Mouse (Mus musculus) mouse embryonic stem cell (cell line): ENCODE results near the gene Gbx2.

Source experiments
- in situ Hi-C, 2 experiments: fragments of 300-500 bp; cut with MboI; formaldehyde crosslinking; loops; 1 replicate in 1 of 2; 3 replicates in 1 of 2; pipeline ENCODE4 v1.14.3; 2019 to 2020; ENCODE audit warnings: low sequenced_read_pairs in 2 of 2, low pct_unique_long_range_greater_than_20kb in 1 of 2, mixed read lengths in 1 of 2; ENCODE audit not compliant: unreplicated experiment in 1 of 2

Gbx2 gene

DNA sequence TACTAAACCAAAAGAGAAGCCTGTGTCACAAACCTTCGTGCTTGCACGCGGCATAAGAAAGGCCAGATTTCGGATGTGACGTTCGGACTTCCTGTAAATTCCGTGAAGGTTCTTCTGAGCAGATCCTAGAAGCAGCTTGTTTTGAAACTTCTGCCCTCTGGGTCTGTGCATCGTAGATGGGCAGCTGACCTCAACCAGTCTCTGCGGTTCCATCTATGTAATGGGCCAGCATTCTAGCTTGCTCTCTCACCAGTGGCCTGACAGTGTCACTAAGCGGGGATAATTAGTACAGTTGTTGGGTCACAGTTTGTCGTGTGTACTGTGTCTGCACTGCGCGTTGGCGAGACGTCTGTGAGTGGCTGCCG, 8.6 kb upstream of the Gbx2 start:
- in situ Hi-C loops = loop anchor here (25.0 kb wide), 2 partner anchors 177 to 302 kb away; no protein-coding TSS in a partner anchor

DNA sequence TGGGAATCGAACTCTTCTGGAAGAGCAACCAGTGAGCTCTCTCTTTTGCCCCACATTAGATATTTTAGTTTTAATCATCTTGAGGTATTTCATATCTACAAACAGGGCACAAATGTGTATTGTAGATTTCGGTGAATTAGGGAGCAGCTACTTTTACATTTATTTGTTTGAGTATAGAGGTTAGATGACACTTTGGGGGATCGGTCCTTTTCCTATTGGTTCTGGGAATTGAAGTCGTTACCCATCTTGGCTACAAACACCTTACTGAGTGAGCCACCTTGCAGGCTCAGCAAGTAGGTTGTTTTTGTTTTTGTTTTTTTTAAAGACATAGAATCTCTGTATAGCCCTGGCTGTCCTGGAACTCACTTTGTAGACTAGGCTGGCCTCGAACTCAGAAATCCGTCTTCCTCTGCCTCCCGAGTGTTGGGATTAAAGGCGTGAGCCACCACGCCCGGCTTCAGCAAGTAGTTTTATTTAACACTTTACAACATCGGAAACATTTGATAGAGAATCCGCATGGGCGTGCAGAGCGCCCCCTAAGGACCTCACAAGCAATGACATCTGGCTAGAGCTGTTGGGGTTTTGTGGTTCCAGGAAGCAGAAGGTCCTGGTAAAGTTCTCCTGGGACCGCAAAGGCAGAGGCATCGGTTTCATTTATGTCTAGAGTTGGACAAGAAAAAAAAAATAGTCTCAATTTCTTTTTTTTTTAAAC, 8.1 kb upstream of the Gbx2 start:
- in situ Hi-C loops = loop anchor here (25.0 kb wide), 2 partner anchors 177 to 302 kb away; no protein-coding TSS in a partner anchor

DNA sequence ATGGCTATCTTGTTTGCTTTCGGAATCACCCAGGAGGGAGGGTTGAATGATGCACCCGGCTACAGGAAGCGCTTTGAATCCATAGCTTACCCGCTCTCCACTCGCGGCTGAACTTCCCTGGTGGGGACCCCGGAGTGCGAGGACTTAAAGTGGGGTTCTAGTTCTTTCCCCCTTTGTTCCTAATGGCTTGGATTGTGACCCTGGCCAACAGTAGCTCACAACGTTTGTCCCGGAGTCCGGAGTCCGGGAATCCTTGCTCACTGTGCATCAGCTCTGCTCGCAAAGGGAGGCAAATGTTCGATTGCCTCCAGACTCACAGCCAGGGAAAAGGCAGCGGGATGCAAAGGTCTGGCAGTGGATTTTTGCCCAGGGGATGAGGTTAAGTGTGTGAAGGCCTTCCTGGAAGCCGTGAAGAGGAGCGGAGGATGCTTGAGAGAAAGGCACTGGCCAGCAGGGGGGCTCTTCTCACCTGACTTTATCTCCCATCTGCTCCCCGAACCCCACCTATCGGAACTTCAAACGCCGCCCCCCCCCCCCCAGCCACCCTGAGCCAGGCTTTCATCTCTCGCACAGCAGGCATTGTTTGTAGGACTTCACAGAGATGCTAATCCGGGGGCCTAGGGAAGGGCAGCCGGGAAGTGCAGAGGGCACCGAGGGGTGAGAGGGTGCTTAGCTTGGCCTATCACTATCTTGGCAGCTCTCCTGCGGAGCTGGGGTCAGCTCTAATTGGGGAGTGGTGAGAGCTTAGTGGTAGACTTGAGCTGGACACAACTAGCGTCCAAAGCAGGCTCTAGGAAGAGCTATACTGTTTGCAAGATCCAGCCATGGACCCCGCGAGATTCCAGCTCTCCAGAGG, 4.7 kb upstream of the Gbx2 start:
- in situ Hi-C loops = loop anchor here (25.0 kb wide), 2 partner anchors 173 to 298 kb away; no protein-coding TSS in a partner anchor

DNA sequence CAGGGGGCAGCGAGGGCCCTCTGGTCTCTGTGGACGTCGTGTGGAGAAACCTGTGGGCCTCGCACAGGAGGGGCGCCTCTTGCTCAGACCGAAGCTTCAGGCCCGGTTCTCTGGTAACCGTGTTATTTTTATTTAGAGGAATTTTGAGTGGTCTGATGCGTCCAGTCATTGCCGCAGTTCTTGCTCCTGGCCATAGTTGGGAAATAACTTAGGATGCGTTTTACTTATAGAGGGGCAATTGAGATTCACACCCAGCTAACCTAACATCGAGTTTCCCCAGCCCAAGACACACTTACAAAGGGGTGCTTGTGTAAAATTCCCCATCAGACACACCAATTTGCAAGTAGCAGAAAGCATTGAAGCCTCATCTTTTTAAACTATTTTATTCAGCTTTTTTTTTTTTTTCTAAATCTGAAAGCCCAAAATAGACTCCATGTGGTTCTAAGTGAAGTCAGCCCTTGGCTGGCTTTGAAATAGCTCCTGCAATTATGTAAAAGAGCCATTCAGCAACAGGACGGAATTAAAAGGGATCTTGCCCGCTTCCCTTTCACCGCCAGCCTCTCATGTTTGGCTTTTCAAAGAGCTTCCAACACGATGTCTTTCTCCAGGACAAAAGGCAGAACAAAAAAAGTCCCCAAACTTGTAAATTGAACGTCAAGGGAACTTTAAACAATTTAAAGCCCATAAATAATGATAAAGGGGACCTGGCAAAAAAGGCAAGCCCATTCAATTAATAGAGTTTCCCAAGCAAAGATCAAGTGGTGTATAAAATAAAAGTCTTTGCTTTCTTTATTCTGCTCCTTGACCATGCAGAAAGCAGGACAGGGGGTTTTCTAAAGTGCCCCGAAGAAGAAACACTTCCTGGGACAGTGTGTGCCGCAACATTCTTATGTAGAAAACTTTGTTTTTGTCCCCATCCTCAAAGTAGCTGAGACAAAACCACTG, 3.6 kb upstream of the Gbx2 start:
- in situ Hi-C loops = loop anchor here (25.0 kb wide), 2 partner anchors 172 to 297 kb away; no protein-coding TSS in a partner anchor

DNA sequence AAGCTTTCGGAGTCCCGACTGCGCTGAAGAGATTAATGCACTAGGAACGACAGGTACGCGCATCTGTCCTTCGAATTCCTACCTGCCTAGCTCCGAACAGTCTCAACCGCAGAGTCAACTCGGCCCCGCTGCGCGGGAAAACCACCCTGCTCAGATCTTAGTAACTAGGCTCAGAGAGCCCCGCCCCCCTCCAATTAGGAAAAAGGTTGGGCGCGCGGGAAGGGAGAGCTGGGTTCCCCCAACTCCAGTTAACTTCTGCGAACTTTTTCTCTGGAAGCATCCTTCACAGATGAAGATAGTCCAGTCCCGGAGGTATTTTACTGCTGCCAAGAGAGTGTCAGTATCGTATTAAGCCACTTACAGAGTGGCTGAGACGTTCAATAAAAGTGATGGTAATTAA, 2.8 kb upstream of the Gbx2 start:
- in situ Hi-C loops = loop anchor here (25.0 kb wide), 2 partner anchors 171 to 296 kb away; no protein-coding TSS in a partner anchor

DNA sequence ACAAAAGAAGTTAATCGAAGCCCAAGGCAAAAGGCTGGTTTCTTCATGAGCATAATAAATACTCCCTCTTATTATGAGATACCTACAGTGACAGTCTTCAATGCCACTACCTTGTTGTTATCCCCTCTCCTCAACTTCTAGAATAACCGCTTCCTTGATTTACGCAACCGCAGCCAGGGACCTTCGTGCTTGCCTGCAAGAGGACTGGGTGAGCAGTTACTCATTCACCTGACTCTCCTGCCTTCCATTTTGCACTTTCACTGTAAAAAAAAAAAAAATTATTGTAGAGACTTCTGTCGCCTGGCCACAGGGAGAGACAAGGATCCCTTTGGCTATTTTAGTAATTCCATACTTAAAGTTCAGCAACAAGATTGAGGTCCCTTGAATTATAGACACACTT, 2.0 kb upstream of the Gbx2 start:
- in situ Hi-C loops = loop anchor here (25.0 kb wide), 2 partner anchors 171 to 296 kb away; no protein-coding TSS in a partner anchor

DNA sequence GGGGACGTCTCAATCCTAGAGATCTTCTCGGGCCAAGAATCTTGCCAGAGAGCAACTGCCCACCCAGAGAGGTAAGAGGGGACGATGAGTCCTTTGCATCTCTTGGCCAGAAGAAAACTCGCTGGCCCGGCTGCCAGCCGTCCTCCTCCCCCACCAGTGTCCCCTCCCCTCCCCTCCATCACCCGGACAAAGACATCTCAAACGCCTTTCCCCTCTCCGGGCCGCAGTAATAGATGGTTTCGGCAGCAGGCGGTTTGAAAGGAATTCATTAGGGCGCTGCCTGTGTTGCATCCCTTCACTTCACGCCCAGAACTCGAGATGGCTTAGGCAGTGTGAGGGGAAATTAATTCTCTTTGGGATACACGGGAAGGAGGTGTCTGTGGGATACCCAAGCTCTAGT, 1.6 kb upstream of the Gbx2 start:
- in situ Hi-C loops = loop anchor here (25.0 kb wide), 2 partner anchors 170 to 295 kb away; no protein-coding TSS in a partner anchor

DNA sequence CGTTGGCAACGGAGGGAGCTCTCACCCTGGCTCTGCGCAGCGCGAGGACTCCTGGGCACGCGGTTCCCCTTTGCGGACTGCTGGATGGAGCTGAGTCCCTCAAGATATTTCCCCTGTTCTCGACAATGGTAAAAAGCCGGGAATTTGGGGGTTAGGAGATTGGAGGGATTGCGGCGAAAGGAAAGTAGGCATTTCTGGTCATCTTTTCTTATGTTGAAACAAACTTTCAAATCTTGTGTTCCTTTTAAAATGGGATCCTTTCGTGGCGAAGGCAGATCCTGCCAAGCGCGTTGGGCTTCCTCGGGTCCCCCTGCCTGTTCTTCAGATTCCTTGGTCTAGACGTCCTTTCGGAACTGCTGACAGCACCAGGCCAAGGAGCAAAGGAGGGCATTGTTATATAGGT, 1.0 kb upstream of the Gbx2 start:
- in situ Hi-C loops = loop anchor here (25.0 kb wide), 2 partner anchors 170 to 295 kb away; no protein-coding TSS in a partner anchor

DNA sequence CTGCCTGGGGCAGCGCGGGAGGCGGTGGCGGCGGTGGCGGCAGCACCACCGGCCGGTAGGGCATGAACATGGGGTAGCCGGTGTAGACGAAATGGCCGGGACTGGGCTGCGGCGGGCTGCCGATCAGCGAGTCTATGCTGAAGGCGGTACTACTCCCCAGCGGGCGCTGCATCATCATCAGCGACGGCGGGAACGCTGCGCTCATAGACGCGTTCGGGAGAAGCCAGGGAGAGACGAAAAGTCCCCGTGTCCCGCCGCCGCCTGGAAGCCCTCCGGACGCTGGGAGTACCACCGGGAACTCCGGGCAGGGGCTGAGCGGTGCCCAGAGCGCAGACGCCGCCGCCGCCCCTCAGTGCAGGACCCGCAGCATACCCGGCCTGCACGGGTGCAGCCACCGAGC, 428 bp downstream of the Gbx2 start:
- in situ Hi-C loops = loop anchor here (25.0 kb wide), 2 partner anchors 168 to 293 kb away; no protein-coding TSS in a partner anchor

DNA sequence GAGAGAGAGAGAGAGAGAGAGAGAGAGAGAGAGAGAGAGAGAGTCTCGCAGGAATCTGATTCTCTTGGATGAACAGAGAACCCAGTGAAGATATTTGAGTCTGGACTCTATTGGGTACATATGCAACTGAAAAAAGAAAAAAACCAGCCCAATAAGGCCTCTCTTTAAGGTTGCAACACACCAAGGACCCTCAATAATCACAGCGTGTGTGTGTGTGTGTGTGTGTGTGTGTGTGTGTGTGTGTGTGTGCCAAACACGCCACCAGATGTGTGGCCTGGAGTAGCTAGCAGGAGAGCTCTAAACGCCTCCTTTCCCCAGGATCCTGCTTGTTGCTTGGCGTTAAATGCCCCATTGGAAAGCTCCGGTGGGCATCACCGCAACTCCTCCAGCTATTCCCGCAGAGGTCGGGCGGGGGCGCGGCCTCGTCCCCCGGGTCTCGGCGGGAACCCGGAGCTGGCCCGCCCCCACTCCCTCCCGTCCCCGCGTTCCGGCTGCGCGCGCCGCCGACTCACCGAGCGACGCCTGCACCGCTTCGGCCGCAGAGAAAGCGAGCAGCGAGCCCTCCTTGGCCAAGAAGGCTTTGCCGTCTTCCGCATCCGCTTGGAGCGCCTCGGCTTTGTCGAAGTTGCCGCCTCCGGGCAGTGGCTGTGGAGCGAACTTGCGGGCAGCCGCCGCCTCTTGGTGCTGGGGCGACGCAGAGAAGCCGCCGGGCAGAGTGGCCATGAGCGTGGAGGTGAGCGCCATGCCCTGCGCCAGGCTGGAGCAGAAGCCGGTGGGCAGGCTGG, 1.1 kb downstream of the Gbx2 start:
- in situ Hi-C loops = loop anchor here (5.0 to 25.0 kb wide), 3 partner anchors 53 to 293 kb away; no protein-coding TSS in a partner anchor

DNA sequence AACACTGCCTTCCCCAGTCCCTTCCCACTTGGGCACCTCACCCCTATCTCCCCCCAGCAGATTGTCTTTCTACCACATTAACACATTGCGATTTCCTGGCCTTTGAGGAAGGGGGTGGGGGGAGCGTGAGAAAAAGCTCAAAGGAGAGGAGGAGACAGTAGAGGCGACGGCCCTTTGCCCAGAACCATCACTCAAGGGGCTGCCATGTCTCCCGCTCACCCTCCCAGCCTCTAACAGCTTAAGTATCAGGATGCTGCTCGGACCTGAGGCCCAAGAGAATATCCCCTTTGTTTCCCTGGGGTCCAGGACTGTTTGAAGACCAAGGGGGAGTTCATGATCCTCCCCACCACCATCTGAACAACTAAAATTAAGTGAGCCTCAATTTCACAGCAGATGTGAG, 1.8 kb downstream of the Gbx2 start:
- in situ Hi-C loops = loop anchor here (5.0 to 25.0 kb wide), 3 partner anchors 52 to 292 kb away; no protein-coding TSS in a partner anchor

DNA sequence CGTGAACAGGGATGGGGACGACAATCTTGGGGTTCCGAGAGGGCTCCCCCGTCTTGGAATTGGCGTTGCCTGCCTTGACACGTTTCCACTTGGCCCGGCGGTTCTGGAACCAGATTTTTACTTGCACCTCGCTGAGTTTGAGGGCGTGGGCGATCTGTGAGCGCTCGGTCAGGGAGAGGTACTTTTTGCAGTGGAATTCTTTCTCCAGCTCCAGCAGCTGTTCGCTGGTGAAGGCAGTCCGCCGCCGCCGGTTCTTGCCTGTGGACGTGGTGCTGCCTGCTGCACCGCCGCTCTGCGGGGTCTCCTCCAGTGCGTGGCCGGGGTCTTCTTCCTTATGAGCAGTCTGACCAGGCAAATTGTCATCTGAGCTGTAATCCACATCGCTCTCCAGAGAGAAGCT, 2.3 kb downstream of the Gbx2 start:
- in situ Hi-C loops = loop anchor here (5.0 to 25.0 kb wide), 3 partner anchors 51 to 291 kb away; no protein-coding TSS in a partner anchor

DNA sequence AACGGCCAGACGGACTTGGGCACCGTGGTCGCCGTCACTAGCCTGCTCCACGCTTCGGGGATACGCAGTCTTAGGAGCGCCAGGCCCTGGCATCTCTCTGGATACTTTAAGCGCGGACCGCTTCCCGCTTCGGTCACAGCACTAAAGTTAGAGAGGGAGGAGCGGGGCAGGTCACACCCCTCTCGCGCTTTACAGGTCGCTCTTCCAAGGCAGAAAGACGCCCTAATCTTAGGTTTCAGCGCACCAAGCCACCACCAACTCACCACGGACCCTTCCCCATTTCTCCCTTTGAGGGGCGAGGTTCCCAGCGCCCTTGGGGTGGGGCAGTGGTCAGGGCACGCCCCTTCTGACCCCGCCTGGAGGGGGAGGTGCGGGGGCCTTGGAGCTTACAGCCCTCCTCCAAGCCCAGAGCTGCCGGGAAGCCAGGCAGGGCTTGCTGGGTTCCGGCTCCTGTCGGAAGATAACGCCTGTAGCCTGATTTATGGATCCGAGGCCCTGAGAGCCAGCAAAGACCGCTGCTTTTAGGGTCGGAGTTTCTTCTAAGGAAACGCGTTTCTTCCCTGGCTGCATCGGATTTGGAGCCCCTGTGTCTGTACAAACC, 3.8 kb downstream of the Gbx2 start:
- in situ Hi-C loops = loop anchor here (5.0 to 25.0 kb wide), 3 partner anchors 50 to 290 kb away; no protein-coding TSS in a partner anchor

DNA sequence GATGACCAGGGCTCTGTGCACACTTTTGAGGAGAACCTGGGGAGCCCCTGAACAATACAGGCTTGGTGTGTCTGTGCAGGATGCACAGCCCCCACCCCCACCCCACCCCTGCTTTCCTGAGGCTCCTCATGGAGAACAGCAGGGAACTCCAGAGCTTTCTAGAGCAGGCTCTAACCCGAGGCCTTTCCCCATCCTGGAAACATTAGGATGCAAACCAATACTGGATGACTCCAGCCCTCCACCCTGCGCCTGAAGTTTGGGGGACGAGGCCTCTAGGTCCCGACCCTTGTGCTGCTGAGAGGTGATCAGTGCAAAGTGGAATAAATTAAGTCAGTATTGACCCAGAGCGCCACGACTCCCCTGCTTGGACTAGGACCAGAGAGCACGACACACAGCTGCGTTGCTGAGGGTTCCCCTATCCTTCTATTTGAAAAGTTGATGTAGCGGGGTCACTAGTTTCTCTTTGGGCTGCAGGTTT, 4.4 kb downstream of the Gbx2 start:
- in situ Hi-C loops = loop anchor here (5.0 to 25.0 kb wide), 3 partner anchors 49 to 289 kb away; no protein-coding TSS in a partner anchor

DNA sequence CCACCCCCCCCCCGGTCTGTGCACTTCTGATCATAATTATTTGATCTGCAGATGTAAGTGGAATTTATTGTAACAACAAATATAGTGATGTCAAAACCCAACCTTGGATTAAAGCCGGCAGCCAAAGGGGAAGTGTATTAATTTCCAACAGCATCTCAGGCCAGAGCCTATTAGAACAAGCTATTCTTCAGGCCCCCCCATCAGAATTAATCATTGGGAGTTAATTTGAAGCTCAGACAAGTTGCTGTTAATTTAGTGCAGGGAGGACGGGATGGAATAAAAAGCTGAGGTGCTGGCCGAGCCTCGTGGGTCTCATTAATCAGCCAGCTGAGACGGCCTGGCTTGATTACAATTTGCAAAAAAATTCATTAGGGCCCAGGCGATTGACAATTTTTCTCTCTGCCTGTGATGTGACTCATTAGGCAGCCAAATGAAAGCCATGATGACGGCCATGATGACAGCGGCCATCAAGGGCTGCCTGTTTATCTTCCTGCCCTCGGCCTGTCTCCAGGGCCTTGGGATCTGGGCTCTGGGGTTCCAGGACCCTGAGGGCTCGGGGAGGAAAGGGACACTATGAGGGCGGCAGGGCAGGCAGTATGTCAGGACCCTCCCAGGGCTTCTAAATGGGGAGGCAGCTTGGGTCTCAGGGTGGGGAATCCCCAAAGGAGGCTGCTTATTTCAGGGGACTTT, 5.3 kb downstream of the Gbx2 start:
- in situ Hi-C loops = loop anchor here (5.0 to 25.0 kb wide), 3 partner anchors 48 to 288 kb away; no protein-coding TSS in a partner anchor

DNA sequence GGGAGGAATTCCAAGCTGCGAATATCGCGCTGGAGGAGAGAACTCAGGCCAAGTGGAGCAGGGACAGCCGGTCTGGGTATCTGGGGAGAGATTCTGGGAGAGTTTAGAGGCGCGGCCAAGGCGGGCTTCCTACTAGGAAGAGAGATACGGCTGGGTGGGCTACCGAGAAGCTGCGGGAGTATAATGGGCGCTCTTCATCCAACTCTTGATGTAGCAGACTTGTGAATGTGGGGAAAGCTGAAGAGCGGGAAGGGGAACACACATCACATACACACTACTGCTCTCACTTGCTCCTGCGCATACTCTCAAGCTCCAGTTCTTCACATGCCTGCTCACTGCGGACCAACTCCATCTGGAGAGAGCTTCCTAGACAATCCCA, 7.3 kb downstream of the Gbx2 start:
- in situ Hi-C loops = no loop called here
